Mouse (Mus musculus) intestine, postnatal 0 days (tissue): ENCODE results near the gene Hmga2. TPM values are rescaled to one million over a fixed set of nuclear protein-coding genes. Genes with fewer than 3 reads are reported as not detected.

ENCODE experiments used
- ATAC-seq: fragments of 200-750 bp; cut with Nextera tagmentation; 2 replicates; pipeline ENCODE4 v1.8.0; 2017; ENCODE audit warnings: mild to moderate bottlenecking, moderate TSS enrichment, moderate library complexity
- H3K27ac ChIP-seq: fragments of 300-500 bp; sonication (generic); 2 replicates; pipeline ENCODE4 v1.5.1; 2014; ENCODE audit warnings: mild to moderate bottlenecking, low read depth, low read length, moderate library complexity
- H3K27me3 ChIP-seq: fragments of 300-500 bp; sonication (generic); replicated peaks from 2 replicates; pipeline ENCODE4 v1.6.1; 2014; ENCODE audit warnings: low read length, mixed read lengths; ENCODE audit not compliant: control insufficient read depth, insufficient read depth
- H3K36me3 ChIP-seq: fragments of 300-500 bp; sonication (generic); 2 replicates; pipeline ENCODE4 v1.6.1; 2014; ENCODE audit warnings: mild to moderate bottlenecking, moderate library complexity; ENCODE audit not compliant: control insufficient read depth, insufficient read depth
- H3K4me1 ChIP-seq: fragments of 300-500 bp; sonication (generic); replicated peaks from 2 replicates; pipeline ENCODE4 v1.6.1; 2014; ENCODE audit warnings: antibody characterized with exemption, low read length, mixed read lengths; ENCODE audit not compliant: control insufficient read depth, insufficient read depth
- H3K4me2 ChIP-seq: fragments of 300-500 bp; sonication (generic); replicated peaks from 2 replicates; pipeline ENCODE4 v1.6.1; 2014; ENCODE audit warnings: low read depth, mild to moderate bottlenecking, moderate library complexity
- H3K4me3 ChIP-seq: fragments of 300-500 bp; sonication (generic); 2 replicates; pipeline ENCODE4 v1.5.1; 2014; ENCODE audit warnings: low read depth, low read length
- H3K9ac ChIP-seq: fragments of 300-500 bp; sonication (generic); 2 replicates; pipeline ENCODE4 v1.6.1; 2014; ENCODE audit warnings: mild to moderate bottlenecking, low read depth, low read length
- H3K9me3 ChIP-seq: fragments of 300-500 bp; sonication (generic); 2 replicates; pipeline ENCODE4 v1.6.1; 2016; ENCODE audit warnings: mixed run types; ENCODE audit not compliant: control insufficient read depth
- CTCF ChIP-seq: sonication (generic); IDR thresholded peaks from 2 replicates; pipeline ENCODE4 v1.5.1; 2016; ENCODE audit warnings: low read depth, mild to moderate bottlenecking, control low read depth, antibody characterized with exemption, moderate library complexity
- WGBS: fragments of 180-500 bp; shearing (Covaris S2); extraction: QIAGEN DNeasy Blood & Tissue Kit; methylation state at CpG from one replicate; pipeline ENCODE4 v1.1.7; 2014; 5-methylcytosine and 5-hydroxymethylcytosine counted together
- polyA plus RNA-seq: library from polyadenylated mRNA; unstranded; fragments of >200 nt; fragmentation: Nextera tagmentation; extraction: Ambion mirVana; gene quantifications from 2 replicates; pipeline ENCODE4 v1.2.1, GENCODE M21; 2015

Hmga2 gene
- polyA plus RNA-seq, 1 experiment from 2014 or later: 4.3 TPM

- Histone ChIP-seq H3K27ac (no peak overlapping the region), H3K27me3 (no peaks in the 10 kb centered on the region), H3K9me3 (no peaks in the 10 kb centered on the region), H3K4me3 (no peak overlapping the region), H3K4me2 (no peak overlapping the region), H3K4me1 (peaks cover 10% of the 10 kb centered on the region), H3K9ac (no peak overlapping the region), H3K36me3 (no peaks in the 10 kb centered on the region; the same call in 1 of the 2 replicates)
- no peak for ATAC-seq
- no peak for TF ChIP-seq CTCF
- 64% methylated on average over 14 of the region's 14 CpGs for WGBS
These were observed 50.1 kb downstream of the Hmga2 start for GRCm38 (mm10) chr10:120426086-120426610.

- peaks cover 16% of the 10 kb centered on the region for H3K4me1 ChIP-seq
These were observed 52.3 kb downstream of the Hmga2 start for GRCm38 (mm10) chr10:120424015-120424414.

GRCm38 (mm10) chr10:120423256-120423655 lies 53.0 kb downstream of the Hmga2 start:
- H3K9ac ChIP-seq: no peak overlapping the region
- no peaks in the 10 kb centered on the region for H3K27me3 ChIP-seq
- TF ChIP-seq CTCF: no peak
- H3K4me2 ChIP-seq: no peak overlapping the region
- 64% methylated on average over 7 of the region's 7 CpGs for WGBS
- H3K27ac ChIP-seq: no peak overlapping the region
- no peaks in the 10 kb centered on the region for H3K9me3 ChIP-seq
- no peak overlapping the region for H3K4me3 ChIP-seq
- ATAC-seq: no peak
- H3K36me3 ChIP-seq: no peaks in the 10 kb centered on the region; the same call in 1 of the 2 replicates
- peaks cover 9% of the 10 kb centered on the region for H3K4me1 ChIP-seq

More at GRCm38 (mm10) chr10:120424015-120424414, 52.3 kb downstream of the Hmga2 start:
- Histone ChIP-seq H3K27ac (no peak overlapping the region), H3K4me3 (no peak overlapping the region), H3K36me3 (no peaks in the 10 kb centered on the region; the same call in 1 of the 2 replicates), H3K9me3 (no peaks in the 10 kb centered on the region), H3K9ac (no peak overlapping the region), H3K27me3 (no peaks in the 10 kb centered on the region), H3K4me2 (no peak overlapping the region)
- WGBS: 53% methylated on average over 9 of the region's 9 CpGs
- no peak for TF ChIP-seq CTCF
- ATAC-seq: no peak

GRCm38 (mm10) chr10:120422820-120423219 lies 53.4 kb downstream of the Hmga2 start:
- Histone ChIP-seq H3K27ac (no peak overlapping the region), H3K9me3 (no peaks in the 10 kb centered on the region), H3K9ac (no peak overlapping the region), H3K4me3 (no peak overlapping the region), H3K4me2 (no peak overlapping the region), H3K36me3 (no peaks in the 10 kb centered on the region; the same call in 1 of the 2 replicates), H3K27me3 (no peaks in the 10 kb centered on the region), H3K4me1 (peaks cover 9% of the 10 kb centered on the region)
- WGBS: 46% methylated on average over 4 of the region's 4 CpGs
- TF ChIP-seq CTCF: no peak
- ATAC-seq: no peak

GRCm38 (mm10) chr10:120422050-120422449 lies 54.2 kb downstream of the Hmga2 start:
- Histone ChIP-seq H3K9ac (no peak overlapping the region), H3K36me3 (no peaks in the 10 kb centered on the region; the same call in 1 of the 2 replicates), H3K9me3 (no peaks in the 10 kb centered on the region), H3K4me1 (peaks cover 12% of the 10 kb centered on the region), H3K27me3 (no peaks in the 10 kb centered on the region), H3K27ac (no peak overlapping the region), H3K4me2 (peak overlapping the region; percentile 40), H3K4me3 (no peak overlapping the region)
- ATAC-seq: 0 out of 2 replicates have a peak, but pooled peaks have one; percentile 4
- no peak for TF ChIP-seq CTCF
- 13% methylated on average over 10 of the region's 10 CpGs for WGBS

- Histone ChIP-seq H3K36me3 (no peaks in the 10 kb centered on the region; the same call in 1 of the 2 replicates), H3K9me3 (no peaks in the 10 kb centered on the region), H3K27me3 (no peaks in the 10 kb centered on the region), H3K9ac (no peak overlapping the region), H3K4me3 (no peak overlapping the region), H3K4me1 (peaks cover 12% of the 10 kb centered on the region), H3K4me2 (peak overlapping the region; percentile 46), H3K27ac (no peak overlapping the region)
- WGBS: 29% methylated on average over 15 of the region's 15 CpGs
- ATAC-seq: no peak
- no peak for TF ChIP-seq CTCF
These were observed 55.2 kb downstream of the Hmga2 start for GRCm38 (mm10) chr10:120420971-120421629.
